Mouse (Mus musculus) thymus, adult 2 months (tissue): ENCODE data around the gene Lin54.

Experiments
- CTCF ChIP-seq: fragments of 200-500 bp; IDR thresholded peaks from 2 replicates; pipeline ENCODE4 v1.5.1; 2012; ENCODE audit warnings: mild to moderate bottlenecking, control low read depth, low read length, moderate library complexity, borderline replicate concordance; ENCODE audit not compliant: control insufficient read depth, poor library complexity, insufficient read depth; ENCODE audit errors: extremely low read depth
- POLR2A ChIP-seq: fragments of 200-500 bp; IDR thresholded peaks from 2 replicates; pipeline ENCODE4 v1.6.1; 2012; ENCODE audit warnings: mild to moderate bottlenecking, low read length, control low read depth, moderate library complexity; ENCODE audit not compliant: control insufficient read depth, poor library complexity, insufficient read depth; ENCODE audit errors: extremely low read depth

DNA sequence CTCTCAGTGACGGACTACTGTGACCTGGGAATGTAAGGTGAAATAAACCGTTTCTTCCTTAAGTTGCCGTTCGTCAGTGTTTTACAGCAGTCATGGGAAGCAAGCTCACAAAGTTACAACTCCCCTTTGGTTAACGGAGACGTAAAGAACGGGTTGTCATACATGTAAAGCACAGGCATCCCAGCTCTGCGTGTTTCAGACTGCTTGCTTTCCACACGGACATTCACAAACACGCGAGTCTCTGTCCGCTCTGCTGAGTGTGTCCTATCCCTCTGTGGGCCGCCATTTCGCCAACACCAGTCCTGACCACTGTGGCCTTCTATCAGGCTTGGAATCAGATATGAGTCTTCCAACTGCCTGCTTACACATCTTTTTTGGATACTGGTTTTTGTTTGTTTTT is 61.6 kb downstream of the Lin54 start:
- no peak for TF ChIP-seq CTCF
- no peak for TF ChIP-seq POLR2A
